Mouse (Mus musculus) thymus, adult 2 months (tissue): ENCODE results near the gene Hsd17b12. TPM values are rescaled to one million over a fixed set of nuclear protein-coding genes. Genes with fewer than 3 reads are reported as not detected.

Experiments used
- DNase-seq: peaks from one replicate; pipeline ENCODE4 v3.0.0; 2021
- H3K27ac ChIP-seq: fragments of 200-500 bp; 2 replicates; pipeline ENCODE4 v1.5.1; 2012; ENCODE audit warnings: low read length, control low read depth; ENCODE audit not compliant: control insufficient read depth, insufficient read depth
- H3K27me3 ChIP-seq: fragments of 200-500 bp; 2 replicates; pipeline ENCODE4 v1.6.1; 2012; ENCODE audit warnings: mild to moderate bottlenecking, low read length, moderate library complexity, mixed read lengths; ENCODE audit not compliant: control insufficient read depth, insufficient read depth
- H3K36me3 ChIP-seq: fragments of 200-500 bp; 2 replicates; pipeline ENCODE4 v1.6.1; 2012; ENCODE audit warnings: mild to moderate bottlenecking, low read length, moderate library complexity; ENCODE audit not compliant: control insufficient read depth, insufficient read depth
- H3K4me1 ChIP-seq: fragments of 200-500 bp; replicated peaks from 2 replicates; pipeline ENCODE4 v1.6.1; 2012; ENCODE audit warnings: low read length; ENCODE audit not compliant: control insufficient read depth, insufficient read depth
- H3K4me3 ChIP-seq: fragments of 200-500 bp; 2 replicates; pipeline ENCODE4 v1.5.1; 2012; ENCODE audit warnings: mild to moderate bottlenecking, low read length, control low read depth, moderate library complexity; ENCODE audit not compliant: control insufficient read depth, insufficient read depth
- CTCF ChIP-seq: fragments of 200-500 bp; IDR thresholded peaks from 2 replicates; pipeline ENCODE4 v1.5.1; 2012; ENCODE audit warnings: mild to moderate bottlenecking, control low read depth, low read length, moderate library complexity, borderline replicate concordance; ENCODE audit not compliant: control insufficient read depth, poor library complexity, insufficient read depth; ENCODE audit errors: extremely low read depth
- POLR2A ChIP-seq: fragments of 200-500 bp; IDR thresholded peaks from 2 replicates; pipeline ENCODE4 v1.6.1; 2012; ENCODE audit warnings: mild to moderate bottlenecking, low read length, control low read depth, moderate library complexity; ENCODE audit not compliant: control insufficient read depth, poor library complexity, insufficient read depth; ENCODE audit errors: extremely low read depth
- WGBS: fragments of 180-500 bp; shearing (Covaris S2); methylation state at CpG from one replicate; pipeline ENCODE4 v1.1.7; 2018; 5-methylcytosine and 5-hydroxymethylcytosine counted together
- polyA plus RNA-seq: library from polyadenylated mRNA; depleted of rRNA; stranded (reverse); fragments of >200 nt; gene quantifications from 2 replicates; pipeline ENCODE4 v1.2.3, GENCODE M21; 2012; rRNA removed

The Hsd17b12 gene
- polyA plus RNA-seq, 1 experiment = 18.5 TPM

DNA sequence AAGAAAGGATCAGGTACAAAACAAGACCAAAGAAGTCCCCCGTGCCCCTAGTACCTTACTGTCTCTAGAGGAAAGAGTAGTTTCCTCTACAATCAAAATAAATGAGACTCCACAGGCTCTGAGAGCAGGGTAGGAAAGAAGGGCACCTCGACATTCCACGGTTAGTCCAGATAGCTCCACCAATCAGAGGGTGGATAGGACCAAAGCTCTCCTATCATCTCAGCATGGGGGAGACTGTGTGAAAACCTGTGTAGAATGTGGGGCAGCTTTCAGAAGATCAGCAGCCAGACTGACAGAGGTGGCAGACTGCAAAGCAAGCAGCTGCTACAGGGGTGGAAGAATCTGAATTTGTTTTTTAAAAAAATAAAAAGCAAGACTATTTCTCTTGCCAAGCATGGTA, 165.0 kb downstream of the Hsd17b12 start:
- no peak overlapping the region for H3K27ac ChIP-seq
- peaks cover 55% of the 10 kb centered on the region for H3K36me3 ChIP-seq
- no peak overlapping the region for H3K4me3 ChIP-seq
- TF ChIP-seq CTCF = no peak
- no peak for TF ChIP-seq POLR2A
- DNase-seq = no peak
- H3K27me3 ChIP-seq = no peaks in the 10 kb centered on the region
- no peaks in the 10 kb centered on the region for H3K4me1 ChIP-seq
- 95% methylated on average over 3 of the region's 3 CpGs for WGBS

GRCm38 (mm10) chr2:93992259-93992658, 165.5 kb downstream of the Hsd17b12 start:
- Histone ChIP-seq H3K4me1 (no peaks in the 10 kb centered on the region), H3K27ac (no peak overlapping the region), H3K4me3 (no peak overlapping the region), H3K27me3 (no peaks in the 10 kb centered on the region), H3K36me3 (peaks cover 55% of the 10 kb centered on the region)
- WGBS = 92% methylated on average over 5 of the region's 5 CpGs
- no peak for DNase-seq
- TF ChIP-seq CTCF = no peak
- no peak for TF ChIP-seq POLR2A

- no peak for TF ChIP-seq CTCF
- no peak for TF ChIP-seq POLR2A
- WGBS = 96% methylated on average over 3 of the region's 3 CpGs
- Histone ChIP-seq H3K4me3 (no peak overlapping the region), H3K36me3 (peaks cover 53% of the 10 kb centered on the region), H3K27ac (no peak overlapping the region), H3K27me3 (no peaks in the 10 kb centered on the region), H3K4me1 (no peaks in the 10 kb centered on the region)
- no peak for DNase-seq
Measured at GRCm38 (mm10) chr2:93991336-93991735, 166.4 kb downstream of the Hsd17b12 start.

DNA sequence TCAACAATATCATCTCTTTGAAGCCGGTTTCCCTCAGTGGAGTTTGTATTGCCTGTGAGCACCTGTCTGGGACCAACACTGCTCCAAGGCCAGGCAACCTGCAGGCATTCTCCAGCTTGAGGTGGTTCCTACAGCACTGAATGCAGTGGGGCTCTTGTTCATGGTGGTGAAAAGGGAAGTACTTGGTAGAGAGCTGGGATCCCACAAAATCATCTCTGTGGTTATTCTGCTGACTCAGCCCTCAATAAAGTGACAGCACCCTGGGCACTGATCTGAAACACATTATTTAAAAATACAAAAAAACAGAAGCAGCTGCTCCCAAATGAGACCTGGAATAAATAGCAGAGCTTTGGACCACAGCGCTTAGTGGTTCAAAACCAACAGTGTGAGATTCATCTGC, 169.3 kb downstream of the Hsd17b12 start:
- no peak for TF ChIP-seq CTCF
- no peak for TF ChIP-seq POLR2A
- Histone ChIP-seq H3K36me3 (peaks cover 26% of the 10 kb centered on the region), H3K27ac (no peak overlapping the region), H3K4me3 (no peak overlapping the region), H3K27me3 (no peaks in the 10 kb centered on the region), H3K4me1 (no peaks in the 10 kb centered on the region)
- DNase-seq = no peak
- WGBS = 73% methylated on average over 2 of the region's 2 CpGs

Other genes with a start within 250 kb of the Hsd17b12 start
- gene Gm13889, start 200.8 kb downstream of the Hsd17b12 start, polyA plus RNA-seq = 7.4 and 8.6 TPM in 2 replicates
- gene Gm27027, start 161.6 kb downstream of the Hsd17b12 start, polyA plus RNA-seq = not detected in 2 replicates
- 44.5 and 54.3 TPM in 2 replicates for gene Alkbh3, start 147.2 kb downstream of the Hsd17b12 start, polyA plus RNA-seq
- 23.3 and 23.4 TPM in 2 replicates for gene Ttc17, start 248.7 kb upstream of the Hsd17b12 start, polyA plus RNA-seq